Mouse (Mus musculus) myocyte (in vitro differentiated cells): Measurements from ENCODE around the gene Tppp2. TPM values are rescaled to one million over a fixed set of nuclear protein-coding genes. Genes with fewer than 3 reads are reported as not detected.

Source experiments
- H3K27me3 ChIP-seq: one replicate; pipeline ENCODE4 v1.6.1; 2011; ENCODE audit not compliant: control insufficient read depth, insufficient read depth, insufficient read length
- H3K36me3 ChIP-seq: one replicate; pipeline ENCODE4 v1.6.1; 2011; ENCODE audit not compliant: control insufficient read depth, insufficient read depth
- H3K4me2 ChIP-seq: one replicate; pipeline ENCODE4 v1.6.1; 2011; ENCODE audit warnings: low read depth, control low read depth
- H3K4me3 ChIP-seq: one replicate; pipeline ENCODE4 v1.5.1; 2011; ENCODE audit warnings: mild to moderate bottlenecking, control low read depth, moderate library complexity
- H3K79me2 ChIP-seq: one replicate; pipeline ENCODE4 v1.6.1; 2011; ENCODE audit not compliant: control insufficient read depth, insufficient read depth
- H3ac ChIP-seq: one replicate; pipeline ENCODE4 v1.6.1; 2011; ENCODE audit not compliant: control insufficient read depth, insufficient read length
- CEBPB ChIP-seq: IDR thresholded peaks from 2 replicates; pipeline ENCODE4 v1.6.1; 2011; ENCODE audit warnings: mild to moderate bottlenecking, moderate library complexity; ENCODE audit not compliant: poor library complexity, insufficient read depth, severe bottlenecking
- E2F4 ChIP-seq: IDR thresholded peaks from one replicate; pipeline ENCODE4 v1.6.1; 2011; ENCODE audit warnings: mild to moderate bottlenecking, control low read depth, moderate library complexity; ENCODE audit not compliant: insufficient read depth
- MAX ChIP-seq: IDR thresholded peaks from one replicate; pipeline ENCODE4 v1.6.1; 2011; ENCODE audit warnings: low read depth, mild to moderate bottlenecking, control low read depth
- MYOD1 ChIP-seq, 3 experiments: IDR thresholded peaks; one replicate each; pipeline ENCODE4 v1.6.1; 2011; ENCODE audit warnings: control low read depth in 2 of 3, low read depth in 2 of 3, mild to moderate bottlenecking in 2 of 3, moderate library complexity in 1 of 3; ENCODE audit not compliant: insufficient read length in 2 of 3, control insufficient read depth in 1 of 3
- MYOG ChIP-seq, 3 experiments: IDR thresholded peaks; one replicate each; pipeline ENCODE4 v1.6.1; 2011; ENCODE audit warnings: control low read depth in 2 of 3, low read depth in 2 of 3, mild to moderate bottlenecking in 2 of 3; ENCODE audit not compliant: insufficient read length in 2 of 3, control insufficient read depth in 1 of 3, insufficient read depth in 1 of 3
- POLR2A ChIP-seq: IDR thresholded peaks from one replicate; pipeline ENCODE4 v1.6.1; 2011; ENCODE audit warnings: low read depth, mild to moderate bottlenecking, control low read depth, moderate library complexity; ENCODE audit not compliant: insufficient read length
- POLR2AphosphoS2 ChIP-seq: IDR thresholded peaks from one replicate; pipeline ENCODE4 v1.6.1; 2011; ENCODE audit warnings: low read depth, control low read depth; ENCODE audit not compliant: insufficient read length
- REST ChIP-seq: IDR thresholded peaks from one replicate; pipeline ENCODE4 v1.6.1; 2011; ENCODE audit warnings: mild to moderate bottlenecking, control low read depth, moderate library complexity; ENCODE audit not compliant: insufficient read depth, insufficient read length
- SRF ChIP-seq: IDR thresholded peaks from one replicate; pipeline ENCODE4 v1.6.1; 2011; ENCODE audit warnings: low read depth; ENCODE audit not compliant: control insufficient read depth, insufficient read length
- TCF12 ChIP-seq: IDR thresholded peaks from one replicate; pipeline ENCODE4 v1.6.1; 2011; ENCODE audit warnings: mild to moderate bottlenecking, control low read depth; ENCODE audit not compliant: poor library complexity, insufficient read depth, severe bottlenecking
- TCF3 ChIP-seq: IDR thresholded peaks from one replicate; pipeline ENCODE4 v1.6.1; 2011; ENCODE audit warnings: low read depth, control low read depth; ENCODE audit not compliant: insufficient read length
- USF1 ChIP-seq: IDR thresholded peaks from one replicate; pipeline ENCODE4 v1.6.1; 2011; ENCODE audit warnings: low read depth, mild to moderate bottlenecking, control low read depth, moderate library complexity
- polyA plus RNA-seq: library from polyadenylated mRNA; unstranded; fragments of >200 nt; fragmentation: generic; extraction: Trizol; gene quantifications from one replicate; pipeline ENCODE4 v1.2.1, GENCODE M21; 2012; ENCODE audit warnings: missing spikeins

Gene Tppp2
- polyA plus RNA-seq, 1 experiment = not detected

DNA sequence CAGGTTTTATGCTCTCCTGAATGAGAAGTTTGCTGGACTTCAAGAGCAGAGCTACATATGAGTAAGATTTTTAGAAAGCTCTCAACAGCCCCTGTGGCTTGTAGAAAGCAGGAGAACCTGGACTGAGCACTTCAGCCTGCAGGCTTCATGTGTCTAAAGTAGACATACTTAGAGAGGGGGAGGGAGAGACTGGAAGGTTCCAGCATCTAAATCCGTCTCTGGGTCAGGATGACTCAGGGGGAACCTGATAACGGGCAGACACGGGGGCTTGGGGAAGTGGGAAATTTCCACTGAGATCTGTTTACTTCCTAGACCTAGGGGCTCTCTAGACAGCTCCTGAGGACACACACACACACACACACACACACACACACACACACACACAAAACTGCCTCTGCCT, 3.2 kb upstream of the Tppp2 start:
- Histone ChIP-seq H3K36me3 (no peaks in the 10 kb centered on the region), H3ac (no peak overlapping the region), H3K27me3 (peaks cover 4% of the 10 kb centered on the region), H3K4me3 (no peak overlapping the region), H3K4me2 (no peak overlapping the region), H3K79me2 (no peaks in the 10 kb centered on the region)
- TF ChIP-seq MAX (no peak), MYOD1 (IDR thresholded peaks at IDR 0.05; ENCODE audit: control insufficient read depth in 1 of 3, insufficient read length in 2 of 3, low read depth in 2 of 3) (no peak), REST (no peak), TCF12 (no peak), MYOG (IDR thresholded peaks at IDR 0.05; ENCODE audit: control insufficient read depth in 1 of 3, insufficient read depth in 1 of 3, insufficient read length in 2 of 3, low read depth in 2 of 3) (no peak), USF1 (no peak), TCF3 (no peak), POLR2AphosphoS2 (no peak), POLR2A (no peak), SRF (no peak), CEBPB (no peak), E2F4 (no peak)

DNA sequence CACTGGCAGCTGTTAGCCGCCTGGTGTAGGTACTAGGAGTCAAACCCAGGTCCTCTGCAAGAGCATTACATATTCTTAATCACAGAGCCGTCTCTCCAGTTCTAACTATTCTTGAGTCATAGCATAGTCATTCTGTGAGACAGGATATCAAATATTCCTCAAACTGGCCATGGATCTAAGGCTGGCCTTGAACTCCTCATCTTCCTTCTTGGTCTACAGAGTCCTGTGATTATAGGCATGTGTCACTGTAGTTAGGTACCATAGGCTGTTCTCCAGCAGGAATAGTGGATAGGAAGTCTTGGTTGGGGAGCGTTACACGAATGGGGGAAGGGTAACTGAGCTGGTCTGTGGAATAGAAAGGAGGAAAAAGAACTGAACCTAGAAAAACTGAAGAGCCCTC, 1.7 kb upstream of the Tppp2 start:
- Histone ChIP-seq H3ac (no peak overlapping the region), H3K4me2 (no peak overlapping the region), H3K79me2 (no peaks in the 10 kb centered on the region), H3K4me3 (no peak overlapping the region), H3K27me3 (peaks cover 4% of the 10 kb centered on the region), H3K36me3 (no peaks in the 10 kb centered on the region)
- no peak for TF ChIP-seq REST
- no peak for TF ChIP-seq MAX
- TF ChIP-seq E2F4 = no peak
- no peak for TF ChIP-seq CEBPB
- TF ChIP-seq MYOD1 (IDR thresholded peaks at IDR 0.05; ENCODE audit: control insufficient read depth in 1 of 3, insufficient read length in 2 of 3, low read depth in 2 of 3) = no peak
- no peak for TF ChIP-seq TCF3

DNA sequence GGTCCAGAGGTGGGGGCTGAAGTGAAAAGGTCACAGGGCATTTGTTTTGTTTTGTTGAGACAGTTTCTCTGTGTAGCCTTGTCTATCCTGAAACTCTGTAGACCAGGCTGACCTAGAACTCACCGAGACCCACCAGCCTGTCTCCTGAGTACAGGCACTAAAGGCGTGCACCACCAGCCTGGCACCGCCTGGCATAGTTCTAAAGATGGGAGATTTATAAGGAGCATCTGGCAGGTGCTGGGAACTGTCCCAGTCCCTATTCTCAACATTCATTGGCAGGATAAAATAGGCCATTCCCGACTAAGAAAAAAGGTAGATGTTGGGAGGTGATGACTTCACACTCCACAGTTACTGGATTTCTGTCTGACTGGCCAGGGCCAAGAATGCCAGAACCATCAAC, 741 bp downstream of the Tppp2 start:
- no peaks in the 10 kb centered on the region for H3K36me3 ChIP-seq
- H3ac ChIP-seq = no peak overlapping the region
- H3K4me2 ChIP-seq = no peak overlapping the region
- H3K79me2 ChIP-seq = no peaks in the 10 kb centered on the region
- H3K4me3 ChIP-seq = no peak overlapping the region
- TF ChIP-seq REST (no peak), CEBPB (no peak), TCF12 (no peak), E2F4 (no peak), MYOD1 (IDR thresholded peaks at IDR 0.05; ENCODE audit: control insufficient read depth in 1 of 3, insufficient read length in 2 of 3, low read depth in 2 of 3) (no peak), TCF3 (no peak), MAX (no peak), POLR2A (no peak), SRF (no peak), MYOG (IDR thresholded peaks at IDR 0.05; ENCODE audit: control insufficient read depth in 1 of 3, insufficient read depth in 1 of 3, insufficient read length in 2 of 3, low read depth in 2 of 3) (no peak), USF1 (no peak)
- H3K27me3 ChIP-seq = peaks cover 4% of the 10 kb centered on the region

DNA sequence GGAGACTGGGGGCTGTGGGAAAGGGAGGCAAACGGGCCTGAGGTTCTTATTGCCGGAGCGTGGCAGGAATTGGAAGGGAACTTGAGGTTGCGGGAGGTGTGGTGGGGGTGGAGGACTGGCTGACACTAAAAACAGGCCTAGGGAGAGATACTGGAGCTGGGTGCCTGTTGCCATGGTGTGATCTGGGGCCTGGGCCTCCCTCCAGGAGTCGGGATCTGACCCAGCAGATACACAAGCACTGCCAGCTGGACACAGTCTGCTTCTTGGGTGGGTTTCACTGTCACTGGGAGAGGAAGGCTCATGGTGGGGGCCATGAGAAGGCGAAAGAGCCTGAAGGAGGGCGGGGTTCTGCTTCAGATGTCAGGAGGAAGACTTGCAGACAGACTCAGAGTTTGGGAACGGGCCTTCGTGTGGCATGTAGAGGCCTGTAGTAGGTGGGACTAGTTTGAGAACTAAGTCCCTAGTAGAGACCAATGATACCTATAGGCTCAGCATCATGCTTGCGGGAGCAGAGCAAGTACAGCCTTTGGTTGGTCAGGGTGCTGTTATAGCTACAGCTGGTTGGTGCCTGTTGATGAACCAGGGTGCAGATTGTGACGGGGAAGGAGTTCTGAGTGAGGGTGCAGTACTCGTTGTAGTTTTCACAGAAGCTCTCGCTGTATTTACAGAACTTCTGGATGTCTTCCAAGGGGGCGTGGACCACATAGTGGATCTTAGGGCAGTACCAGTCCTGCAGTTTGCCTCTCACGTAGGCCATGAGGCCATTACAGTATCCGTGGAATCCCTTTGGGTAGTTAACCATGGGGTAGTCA, 3.7 kb downstream of the Tppp2 start:
- TF ChIP-seq SRF (no peak), CEBPB (no peak), REST (no peak), USF1 (no peak), MYOG (IDR thresholded peaks at IDR 0.05; ENCODE audit: control insufficient read depth in 1 of 3, insufficient read depth in 1 of 3, insufficient read length in 2 of 3, low read depth in 2 of 3) (no peak), E2F4 (no peak), POLR2AphosphoS2 (no peak), TCF3 (no peak), MYOD1 (IDR thresholded peaks at IDR 0.05; ENCODE audit: control insufficient read depth in 1 of 3, insufficient read length in 2 of 3, low read depth in 2 of 3) (no peak), MAX (no peak), POLR2A (no peak), TCF12 (no peak)
- no peak overlapping the region for H3K4me3 ChIP-seq

More for the DNA sequence above, 3.7 kb downstream of the Tppp2 start:
- Histone ChIP-seq H3K36me3 (no peaks in the 10 kb centered on the region), H3ac (no peak overlapping the region), H3K4me2 (no peak overlapping the region), H3K27me3 (peaks cover 4% of the 10 kb centered on the region), H3K79me2 (no peaks in the 10 kb centered on the region)
